Mouse (Mus musculus) liver, embryonic 16.5 days (tissue): ENCODE data around the gene St8sia1. TPM values are rescaled to one million over a fixed set of nuclear protein-coding genes. Genes with fewer than 3 reads are reported as not detected.

Experiments
- ATAC-seq: fragments of 200-750 bp; cut with Nextera tagmentation; 2 replicates; pipeline ENCODE4 v1.8.0; 2017; ENCODE audit warnings: low read depth, mild to moderate bottlenecking, moderate number of reproducible peaks, moderate library complexity
- H3K27ac ChIP-seq: fragments of 300-500 bp; sonication (generic); 2 replicates; pipeline ENCODE4 v1.5.1; 2014; ENCODE audit warnings: mild to moderate bottlenecking, low read length
- H3K27me3 ChIP-seq: fragments of 300-500 bp; sonication (generic); 2 replicates; pipeline ENCODE4 v1.6.1; 2014; ENCODE audit warnings: low read depth, low read length, mixed read lengths; ENCODE audit not compliant: control insufficient read depth, insufficient read depth
- H3K36me3 ChIP-seq: fragments of 300-500 bp; sonication (generic); 2 replicates; pipeline ENCODE4 v1.6.1; 2014; ENCODE audit warnings: mild to moderate bottlenecking; ENCODE audit not compliant: control insufficient read depth, insufficient read depth
- H3K4me1 ChIP-seq: fragments of 300-500 bp; sonication (generic); 2 replicates; pipeline ENCODE4 v1.6.1; 2014; ENCODE audit warnings: low read depth, low read length, mixed read lengths; ENCODE audit not compliant: control insufficient read depth
- H3K4me2 ChIP-seq: fragments of 300-500 bp; sonication (generic); 2 replicates; pipeline ENCODE4 v1.6.1; 2014; ENCODE audit warnings: low read depth, low read length, mixed read lengths
- H3K4me3 ChIP-seq: fragments of 300-500 bp; sonication (generic); 2 replicates; pipeline ENCODE4 v1.5.1; 2014; ENCODE audit warnings: low read depth, mild to moderate bottlenecking, low read length
- H3K9ac ChIP-seq: fragments of 300-500 bp; sonication (generic); 2 replicates; pipeline ENCODE4 v1.6.1; 2014; ENCODE audit warnings: low read depth, low read length
- H3K9me3 ChIP-seq: fragments of 300-500 bp; sonication (generic); replicated peaks from 2 replicates; pipeline ENCODE4 v1.6.1; 2016; ENCODE audit warnings: low read length; ENCODE audit not compliant: control insufficient read depth
- WGBS: fragments of 180-500 bp; shearing (Covaris S2); extraction: QIAGEN DNeasy Blood & Tissue Kit; methylation state at CpG from one replicate; pipeline ENCODE4 v1.1.7; 2014; ENCODE audit not compliant: insufficient replicate concordance; 5-methylcytosine and 5-hydroxymethylcytosine counted together
- polyA plus RNA-seq: library from polyadenylated mRNA; unstranded; fragments of >200 nt; fragmentation: Nextera tagmentation; extraction: Ambion mirVana; gene quantifications from 2 replicates; pipeline ENCODE4 v1.2.1, GENCODE M21; 2015

St8sia1 gene
- polyA plus RNA-seq, 1 experiment from 2014 or later = 0.05 TPM

DNA sequence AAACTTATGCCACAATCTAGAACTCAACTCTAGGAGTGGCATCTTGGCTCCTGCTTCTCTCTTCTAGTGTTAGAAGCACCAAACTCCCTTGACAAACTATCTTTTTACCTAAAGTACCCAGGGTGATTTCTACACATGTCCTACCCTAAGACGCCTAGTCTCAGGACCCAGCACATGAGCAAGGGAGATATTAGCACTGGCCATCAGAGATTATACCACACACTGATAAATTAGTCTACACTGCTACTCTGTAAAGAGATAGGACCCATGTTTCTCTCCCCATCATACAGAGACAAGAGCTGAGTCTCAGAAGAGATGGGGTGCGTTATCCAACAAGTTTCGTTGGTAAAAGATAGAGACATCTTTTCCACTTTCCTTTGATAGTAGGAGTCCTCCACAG, 53.0 kb downstream of the St8sia1 start:
- WGBS = 27% methylated on average over 3 of the region's 3 CpGs
- no peaks in the 10 kb centered on the region for H3K36me3 ChIP-seq
- H3K9me3 ChIP-seq = no peaks in the 10 kb centered on the region
- peaks cover 6% of the 10 kb centered on the region for H3K4me1 ChIP-seq
- H3K27me3 ChIP-seq = no peaks in the 10 kb centered on the region
- H3K9ac ChIP-seq = no peak overlapping the region
- H3K4me2 ChIP-seq = no peak overlapping the region
- no peak overlapping the region for H3K27ac ChIP-seq
- H3K4me3 ChIP-seq = no peak overlapping the region
- ATAC-seq = peak; percentile 80

DNA sequence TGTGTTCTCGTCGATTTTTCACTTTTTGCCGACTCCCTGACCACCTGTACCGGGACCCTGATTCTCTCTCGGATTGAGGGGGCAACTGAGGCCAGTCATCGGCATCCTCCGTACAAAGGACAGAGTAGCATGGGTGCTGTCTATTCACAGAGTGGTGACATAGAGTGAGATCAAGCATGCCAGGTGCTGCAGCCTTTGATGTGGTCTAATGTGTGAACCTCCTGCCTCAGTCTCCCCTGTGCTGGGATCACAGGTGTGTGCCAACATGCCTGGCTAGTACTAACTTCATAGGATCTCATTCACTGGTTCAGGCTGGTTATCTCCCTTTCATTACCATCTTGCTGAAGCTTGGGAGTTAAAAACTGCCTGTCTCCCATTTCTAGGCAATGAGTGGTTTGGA, 53.5 kb downstream of the St8sia1 start:
- H3K36me3 ChIP-seq = no peaks in the 10 kb centered on the region
- H3K9me3 ChIP-seq = no peaks in the 10 kb centered on the region
- H3K27me3 ChIP-seq = no peaks in the 10 kb centered on the region
- peaks cover 6% of the 10 kb centered on the region for H3K4me1 ChIP-seq
- H3K4me2 ChIP-seq = no peak overlapping the region
- H3K9ac ChIP-seq = no peak overlapping the region
- H3K4me3 ChIP-seq = no peak overlapping the region
- WGBS = 79% methylated on average over 7 of the region's 7 CpGs
- no peak for ATAC-seq
- H3K27ac ChIP-seq = no peak overlapping the region

GRCm38 (mm10) chr6:142909771-142910105, 54.5 kb downstream of the St8sia1 start:
- ATAC-seq = no peak
- no peak overlapping the region for H3K27ac ChIP-seq
- no peaks in the 10 kb centered on the region for H3K27me3 ChIP-seq
- peaks cover 6% of the 10 kb centered on the region for H3K4me1 ChIP-seq
- no peak overlapping the region for H3K9ac ChIP-seq
- 55% methylated on average over 3 of the region's 3 CpGs for WGBS
- H3K36me3 ChIP-seq = no peaks in the 10 kb centered on the region
- no peak overlapping the region for H3K4me3 ChIP-seq
- no peak overlapping the region for H3K4me2 ChIP-seq
- no peaks in the 10 kb centered on the region for H3K9me3 ChIP-seq

DNA sequence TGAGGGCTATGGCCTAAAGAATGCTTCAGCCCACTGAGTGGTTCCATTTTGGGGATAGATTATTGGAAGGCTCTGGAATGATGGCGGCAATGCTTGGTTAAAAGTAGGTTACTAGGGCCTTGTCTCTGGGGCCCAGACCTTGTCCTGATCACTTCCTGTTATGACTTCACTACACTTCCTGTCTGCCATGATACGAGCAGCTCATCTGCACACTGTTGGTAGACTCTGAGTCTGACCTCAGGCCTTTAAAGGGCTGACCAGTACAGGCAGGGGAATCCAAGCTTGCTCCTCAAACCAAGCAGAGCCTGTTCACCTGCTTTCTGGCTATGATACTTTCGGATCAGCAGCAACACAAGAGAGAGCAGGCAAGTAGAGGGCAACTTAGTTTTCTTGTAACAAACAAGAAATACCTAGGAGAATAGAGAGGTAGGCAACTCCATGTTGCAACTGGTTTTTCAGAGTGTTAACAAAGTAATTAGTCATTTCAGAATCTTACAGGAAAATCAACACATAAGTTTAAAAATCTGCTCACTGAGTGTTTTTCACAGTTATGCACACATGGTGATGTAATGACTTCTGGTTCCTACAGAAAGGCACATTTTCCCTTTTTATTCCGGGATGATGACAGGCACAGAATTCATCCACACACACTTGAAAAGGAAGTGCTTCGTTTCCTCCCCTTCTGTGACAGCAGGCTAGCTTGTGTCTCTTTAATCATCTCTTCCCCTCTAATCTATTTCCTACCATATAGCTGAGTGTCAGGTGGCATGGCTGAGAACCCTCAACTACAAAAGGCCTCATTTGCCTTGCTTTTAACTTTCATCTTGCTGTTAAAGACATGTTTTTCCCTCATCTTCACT, 55.1 kb downstream of the St8sia1 start:
- Histone ChIP-seq H3K9ac (no peak overlapping the region), H3K27ac (no peak overlapping the region; the same call in 1 of the 2 replicates)
- ATAC-seq = no peak

DNA sequence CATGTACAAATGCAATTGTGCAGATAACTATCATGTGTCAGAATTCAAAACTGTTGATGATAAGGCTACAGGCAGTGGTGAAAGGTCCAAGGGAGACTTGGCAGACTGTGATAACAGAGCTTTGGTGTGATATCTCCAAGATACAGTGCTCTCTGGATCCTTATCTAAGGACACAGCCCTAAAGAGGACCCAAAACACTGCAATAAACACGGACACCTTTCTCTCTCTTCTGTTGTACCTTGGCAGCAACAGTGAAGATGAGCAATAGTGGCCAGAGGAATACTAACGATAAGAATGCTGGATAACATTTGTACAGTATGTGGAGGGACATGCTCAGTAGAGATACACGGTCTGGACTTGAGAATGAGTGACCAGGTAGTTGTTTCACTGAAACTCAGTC, 55.8 kb downstream of the St8sia1 start:
- no peak overlapping the region for H3K9ac ChIP-seq
- no peaks in the 10 kb centered on the region for H3K9me3 ChIP-seq
- H3K4me3 ChIP-seq = no peak overlapping the region
- WGBS = 40% methylated on average over 3 of the region's 3 CpGs
- no peaks in the 10 kb centered on the region for H3K36me3 ChIP-seq
- no peak overlapping the region for H3K4me2 ChIP-seq
- ATAC-seq = peak; percentile 58
- H3K4me1 ChIP-seq = peaks cover 6% of the 10 kb centered on the region
- H3K27ac ChIP-seq = no peak overlapping the region
- no peaks in the 10 kb centered on the region for H3K27me3 ChIP-seq

More for the DNA sequence above, 55.1 kb downstream of the St8sia1 start:
- Histone ChIP-seq H3K27me3 (no peaks in the 10 kb centered on the region), H3K4me3 (no peak overlapping the region), H3K9me3 (no peaks in the 10 kb centered on the region), H3K4me1 (peaks cover 6% of the 10 kb centered on the region), H3K4me2 (no peak overlapping the region), H3K36me3 (no peaks in the 10 kb centered on the region)
- 36% methylated on average over 5 of the region's 5 CpGs for WGBS

GRCm38 (mm10) chr6:142895371-142895770, 68.9 kb downstream of the St8sia1 start:
- no peak for ATAC-seq
- H3K9me3 ChIP-seq = no peaks in the 10 kb centered on the region
- no peak overlapping the region for H3K4me2 ChIP-seq
- no peaks in the 10 kb centered on the region for H3K36me3 ChIP-seq
- H3K9ac ChIP-seq = no peak overlapping the region
- 51% methylated on average over 3 of the region's 3 CpGs for WGBS
- no peak overlapping the region for H3K27ac ChIP-seq
- no peaks in the 10 kb centered on the region for H3K27me3 ChIP-seq
- H3K4me3 ChIP-seq = no peak overlapping the region
- H3K4me1 ChIP-seq = peaks cover 11% of the 10 kb centered on the region

GRCm38 (mm10) chr6:142893716-142894115, 70.5 kb downstream of the St8sia1 start:
- Histone ChIP-seq H3K27me3 (no peaks in the 10 kb centered on the region), H3K9me3 (no peaks in the 10 kb centered on the region), H3K4me2 (no peak overlapping the region), H3K4me1 (peaks cover 20% of the 10 kb centered on the region), H3K27ac (no peak overlapping the region), H3K4me3 (no peak overlapping the region), H3K9ac (no peak overlapping the region), H3K36me3 (no peaks in the 10 kb centered on the region)
- no peak for ATAC-seq
- 66% methylated on average over 4 of the region's 4 CpGs for WGBS

- Histone ChIP-seq H3K4me3 (no peak overlapping the region), H3K36me3 (no peaks in the 10 kb centered on the region), H3K4me1 (peaks cover 20% of the 10 kb centered on the region), H3K27me3 (no peaks in the 10 kb centered on the region), H3K4me2 (peak overlapping the region; percentile 12; the same call in 1 of the 2 replicates), H3K9me3 (no peaks in the 10 kb centered on the region), H3K27ac (no peak overlapping the region), H3K9ac (no peak overlapping the region)
- WGBS = 46% methylated on average over 6 of the region's 6 CpGs
- peak; percentile 68 for ATAC-seq
Observed at GRCm38 (mm10) chr6:142890321-142890720, 73.9 kb downstream of the St8sia1 start.

DNA sequence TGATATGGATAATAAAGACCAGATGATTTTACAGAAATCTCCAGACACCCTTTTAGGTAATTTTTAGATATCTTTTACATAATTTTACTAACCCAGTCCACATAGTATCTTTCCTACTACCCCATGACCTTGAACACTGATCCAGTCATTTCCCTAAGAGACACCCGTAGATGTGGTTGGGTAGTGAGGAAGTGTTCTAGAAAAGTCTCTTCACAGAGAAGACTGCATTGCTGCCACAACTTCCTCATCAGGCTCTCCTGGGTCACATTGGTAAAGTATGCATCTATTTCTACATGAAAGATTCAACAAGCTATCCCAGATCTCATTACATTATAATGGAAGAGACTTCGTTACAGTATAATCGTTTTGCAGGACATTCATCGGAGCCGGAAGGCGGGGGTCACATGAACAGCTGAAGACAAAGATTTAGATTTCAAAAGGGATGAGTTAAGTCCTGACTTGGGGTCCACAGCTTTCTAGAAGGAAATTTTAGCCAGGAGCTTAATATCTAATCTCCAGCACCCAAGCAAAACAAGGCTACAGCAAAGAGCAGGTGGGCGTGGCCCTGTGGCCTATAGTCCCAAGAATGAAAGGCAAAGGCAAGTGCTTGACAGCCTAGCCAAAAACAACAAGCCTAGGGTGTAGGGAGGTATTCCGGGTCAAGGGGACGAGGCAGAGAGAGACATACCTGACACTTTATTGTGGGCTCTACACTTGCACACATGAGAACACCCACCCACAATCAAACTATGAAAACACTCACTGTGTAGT, 75.1 kb downstream of the St8sia1 start:
- Histone ChIP-seq H3K4me1 (peaks cover 20% of the 10 kb centered on the region), H3K9ac (no peak overlapping the region), H3K27me3 (no peaks in the 10 kb centered on the region), H3K9me3 (no peaks in the 10 kb centered on the region), H3K36me3 (no peaks in the 10 kb centered on the region), H3K4me3 (no peak overlapping the region), H3K4me2 (no peak overlapping the region), H3K27ac (no peak overlapping the region)
- ATAC-seq = no peak
- 70% methylated on average over 9 of the region's 9 CpGs for WGBS
